Mouse (Mus musculus): Measurements from ENCODE around the gene Sdf2. TPM values are rescaled to one million over a fixed set of nuclear protein-coding genes. Genes with fewer than 3 reads are reported as not detected.

The Sdf2 gene
- total and polyA plus RNA-seq, 3 experiments, result 68.1 to 81.4 TPM; not detected in 1

DNA sequence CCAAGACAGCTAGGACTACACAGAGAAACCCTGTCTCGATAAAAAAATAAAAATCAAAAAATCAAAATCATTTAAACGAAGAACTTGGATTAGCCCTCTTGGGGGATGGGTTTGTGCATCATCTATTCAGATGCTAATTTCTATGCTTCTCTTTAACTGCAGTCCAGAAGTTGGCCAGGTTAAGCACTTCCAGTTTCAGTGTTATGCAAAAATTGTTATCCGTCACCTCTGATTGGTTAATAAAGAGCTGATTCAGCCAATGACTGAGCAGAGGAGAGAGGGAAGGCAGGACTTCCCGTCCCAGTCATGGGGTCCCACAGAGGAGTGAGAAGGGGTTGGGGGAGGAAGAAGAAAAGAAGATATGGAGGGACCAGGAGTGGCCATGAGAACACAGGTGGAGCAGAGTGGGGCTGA lies 2.2 kb downstream of the Sdf2 start (continued):
- 0 out of 2 replicates have a peak, but pooled peaks have one; percentile 32 for TF ChIP-seq MYC (IDR thresholded peaks at IDR 0.05; ENCODE audit: low read depth, low read length)
- TF ChIP-seq HCFC1 (IDR thresholded peaks at IDR 0.05; ENCODE audit: low read depth, low read length), result peak; percentile 79
- TF ChIP-seq MAFK (IDR thresholded peaks at IDR 0.05; ENCODE audit: borderline replicate concordance, low read depth, low read length), result 0 out of 2 replicates have a peak, but pooled peaks have one; percentile 25
- TF ChIP-seq MEF2A (IDR thresholded peaks at IDR 0.05; ENCODE audit: extremely low read depth, insufficient replicate concordance, low read depth, low read length, poor library complexity, severe bottlenecking), result no peak
- TF ChIP-seq MXI1 (IDR thresholded peaks at IDR 0.05; ENCODE audit: low read depth, low read length), result peak; percentile 69; the same call in 1 of the 2 replicates
- peak; percentile 70 for TF ChIP-seq CHD2 (IDR thresholded peaks at IDR 0.05; ENCODE audit: low read length)
- no peak for TF ChIP-seq ZNF384 (IDR thresholded peaks at IDR 0.05; ENCODE audit: low read depth, low read length)
- TF ChIP-seq MAX (IDR thresholded peaks at IDR 0.05; ENCODE audit: low read length), result 0 out of 2 replicates have a peak, but pooled peaks have one; percentile 23
- TF ChIP-seq MYB (IDR thresholded peaks at IDR 0.05; ENCODE audit: low read depth, low read length), result no peak
- TF ChIP-seq SMC3 (IDR thresholded peaks at IDR 0.05; ENCODE audit: low read depth, low read length), result no peak
- TF ChIP-seq USF1 (IDR thresholded peaks at IDR 0.05; ENCODE audit: low read depth, low read length), result peak; percentile 61; the same call in 1 of the 2 replicates

DNA sequence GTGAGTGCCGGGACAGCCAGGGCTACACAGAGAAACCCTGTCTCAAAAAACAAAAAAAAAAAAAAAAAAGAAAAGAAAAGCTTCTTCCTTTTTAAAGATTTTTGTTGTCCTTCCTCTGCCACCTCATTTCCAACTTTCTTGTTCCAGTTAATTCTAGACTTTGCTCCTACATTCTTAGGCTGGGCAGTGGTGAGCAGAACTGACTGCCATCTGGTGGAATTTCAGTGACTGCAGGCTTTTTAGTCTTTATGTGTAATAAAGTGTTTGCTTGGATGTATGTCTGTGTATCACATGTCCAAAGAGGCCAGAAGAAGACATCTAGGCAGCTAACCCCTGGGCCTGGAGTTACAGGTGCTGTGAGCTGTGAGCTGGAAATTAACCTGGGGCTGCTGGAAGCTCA lies 11.1 kb downstream of the Sdf2 start:
- Histone ChIP-seq H3K79me2 (ENCODE audit: control insufficient read depth, insufficient read depth, low read length, poor library complexity) (peaks cover under 1% of the 10 kb centered on the region; the same call in 1 of the 2 replicates), H3K9ac (ENCODE audit: control insufficient read depth, low read depth, low read length, poor library complexity, severe bottlenecking) (no peak overlapping the region), H3K9me3 (replicated peaks; ENCODE audit: insufficient read depth, low read length) (no peaks in the 10 kb centered on the region), H3K4me3 (ENCODE audit: control insufficient read depth in 1 of 2, insufficient read depth in 1 of 2, low read depth in 2 of 2, low read length in 2 of 2) (no peak overlapping the region), H3K36me3 (ENCODE audit: control insufficient read depth in 1 of 2, insufficient read depth in 2 of 2, low read length in 2 of 2) (peaks cover 10 to 20% of the 10 kb centered on the region in 2 experiments), H3K27ac (ENCODE audit: control insufficient read depth, low read depth, low read length) (no peak overlapping the region), H3K4me1 (ENCODE audit: control insufficient read depth in 1 of 2, insufficient read depth in 2 of 2, low read length in 2 of 2) (peaks cover 2 to 6% of the 10 kb centered on the region in 2 experiments; a peak in 3 of 4 replicates), H3K27me3 (ENCODE audit: control insufficient read depth in 1 of 2, insufficient read depth in 2 of 2, low read length in 2 of 2) (no peaks in the 10 kb centered on the region)
- TF ChIP-seq MEF2A (IDR thresholded peaks at IDR 0.05; ENCODE audit: extremely low read depth, insufficient replicate concordance, low read depth, low read length, poor library complexity, severe bottlenecking) (no peak), CHD2 (IDR thresholded peaks at IDR 0.05; ENCODE audit: low read length) (no peak), MYC (IDR thresholded peaks at IDR 0.05; ENCODE audit: low read depth, low read length) (no peak), NELFE (IDR thresholded peaks at IDR 0.05; ENCODE audit: low read depth, low read length) (no peak), GATA1 (IDR thresholded peaks at IDR 0.05; ENCODE audit: low read depth, low read length) (no peak), GABPA (IDR thresholded peaks at IDR 0.05; ENCODE audit: low read depth, low read length) (no peak), MAFK (IDR thresholded peaks at IDR 0.05; ENCODE audit: borderline replicate concordance, low read depth, low read length) (no peak), MYB (IDR thresholded peaks at IDR 0.05; ENCODE audit: low read depth, low read length) (no peak), ZNF384 (IDR thresholded peaks at IDR 0.05; ENCODE audit: low read depth, low read length) (0 out of 2 replicates have a peak, but pooled peaks have one; percentile 14), CTCF (IDR thresholded peaks at IDR 0.05 in 2 of 3, conservative IDR thresholded peaks at IDR 0.05 in 1 of 3; ENCODE audit: control insufficient read depth in 1 of 3, insufficient read depth in 1 of 3, low read depth in 2 of 3, low read length in 3 of 3, poor library complexity in 1 of 3, severe bottlenecking in 1 of 3) (peak in 2 of 3 experiments; percentile 24 to 53; a peak in 4 of 6 replicates), SIN3A (IDR thresholded peaks at IDR 0.05; ENCODE audit: low read length) (no peak), RAD21 (IDR thresholded peaks at IDR 0.05; ENCODE audit: low read depth, low read length) (peak; percentile 20), ETS1 (IDR thresholded peaks at IDR 0.05; ENCODE audit: low read depth, low read length) (no peak), EP300 (IDR thresholded peaks at IDR 0.05; ENCODE audit: low read depth in 1 of 2, low read length in 2 of 2) (no peak), SMC3 (IDR thresholded peaks at IDR 0.05; ENCODE audit: low read depth, low read length) (peak; percentile 45)
- DNase-seq (ENCODE audit: low read depth, low spot score), result peak; percentile 36
